Mouse (Mus musculus): ENCODE results near the gene Pdzrn4. TPM values are rescaled to one million over a fixed set of nuclear protein-coding genes. Genes with fewer than 3 reads are reported as not detected.
A peak's percentile ranks its signal among the peaks of the same experiment; 100 is the strongest.

Pdzrn4 gene
- polyA plus RNA-seq, 1 experiment from 2014 or later = 16.9 TPM

DNA sequence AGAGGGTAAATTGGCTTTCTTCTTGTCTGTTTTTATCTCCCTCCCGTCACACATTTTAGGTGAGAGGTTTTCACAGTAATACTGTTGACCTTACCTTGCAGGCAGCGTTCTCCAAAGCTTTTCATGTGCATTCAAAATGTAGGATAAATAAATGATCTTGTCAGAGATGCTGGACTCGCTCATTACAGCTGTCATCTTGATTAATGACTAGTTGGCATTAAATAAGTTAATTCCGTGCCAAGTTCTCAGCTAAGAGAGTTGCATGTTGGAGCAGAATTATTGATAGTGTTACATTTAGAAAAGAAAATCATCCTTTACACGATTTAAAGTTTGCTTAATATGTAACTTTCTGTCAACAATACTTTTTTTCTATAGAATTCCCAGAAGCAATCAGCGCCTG lies 4.9 kb downstream of the Pdzrn4 start:
- 54% methylated on average over 6 of the region's 6 CpGs for WGBS
- H3K4me2 ChIP-seq (ENCODE audit: low read length) = no peak overlapping the region
- H3K27me3 ChIP-seq (replicated peaks; ENCODE audit: control insufficient read depth, insufficient read depth, low read length) = peaks cover 10% of the 10 kb centered on the region
- H3K4me3 ChIP-seq (replicated peaks; ENCODE audit: low read length) = no peak overlapping the region
- H3K9me3 ChIP-seq (ENCODE audit: control insufficient read depth, low read length) = no peaks in the 10 kb centered on the region
- no peak overlapping the region for H3K9ac ChIP-seq (replicated peaks; ENCODE audit: low read depth, low read length)
- no peak for ATAC-seq
- no peaks in the 10 kb centered on the region for H3K36me3 ChIP-seq (ENCODE audit: control insufficient read depth, insufficient read depth)
- H3K27ac ChIP-seq (ENCODE audit: low read length) = no peak overlapping the region
- H3K4me1 ChIP-seq (replicated peaks; ENCODE audit: control insufficient read depth, insufficient read depth, low read length) = peaks cover 19% of the 10 kb centered on the region

DNA sequence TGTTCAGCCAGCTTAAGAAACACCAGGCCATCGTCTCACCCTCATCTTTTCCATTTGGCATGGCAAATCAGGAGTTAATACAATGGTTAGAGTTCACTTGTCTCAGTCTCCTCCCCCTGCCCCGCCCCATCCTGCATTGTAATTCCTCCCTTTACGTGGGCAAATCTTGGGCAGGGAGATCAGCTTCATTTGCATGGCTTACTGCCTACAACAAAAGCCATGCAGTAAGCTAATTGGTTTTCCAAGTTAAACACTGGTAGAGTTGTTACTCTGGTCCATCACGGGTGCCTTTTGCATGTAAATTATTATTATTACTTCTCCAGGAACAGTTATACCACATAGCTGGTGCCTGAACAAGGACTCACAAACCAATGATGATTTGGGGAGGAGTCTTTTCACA lies 18.6 kb downstream of the Pdzrn4 start:
- Histone ChIP-seq H3K4me3 (replicated peaks; ENCODE audit: low read length) (no peak overlapping the region), H3K9me3 (ENCODE audit: control insufficient read depth, low read length) (no peaks in the 10 kb centered on the region), H3K4me1 (replicated peaks; ENCODE audit: control insufficient read depth, insufficient read depth, low read length) (peaks cover 15% of the 10 kb centered on the region), H3K36me3 (ENCODE audit: control insufficient read depth, insufficient read depth) (no peaks in the 10 kb centered on the region), H3K4me2 (ENCODE audit: low read length) (no peak overlapping the region), H3K27me3 (replicated peaks; ENCODE audit: control insufficient read depth, insufficient read depth, low read length) (no peaks in the 10 kb centered on the region), H3K9ac (replicated peaks; ENCODE audit: low read depth, low read length) (no peak overlapping the region), H3K27ac (ENCODE audit: low read length) (no peak overlapping the region)
- 2% methylated on average over 4 of the region's 4 CpGs for WGBS
- ATAC-seq = peak; percentile 64

DNA sequence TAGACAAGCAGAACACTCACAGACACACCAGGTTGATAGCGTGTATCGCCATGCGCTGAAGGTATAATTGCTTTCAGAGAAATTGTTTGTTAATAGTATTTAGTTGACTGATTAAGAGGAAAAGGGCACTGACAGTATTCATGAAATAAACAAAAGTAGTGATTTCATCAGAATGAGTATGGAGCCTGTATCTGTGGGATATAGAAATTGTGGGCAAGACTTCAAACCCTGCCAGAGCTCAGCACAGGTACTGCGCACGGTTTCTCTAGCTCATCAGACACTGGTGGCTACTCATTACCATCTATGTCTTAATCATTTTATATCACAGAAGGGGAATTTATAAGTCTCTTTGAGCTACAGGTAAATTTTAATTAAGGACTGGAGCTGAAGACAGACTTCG lies 19.5 kb downstream of the Pdzrn4 start:
- no peak overlapping the region for H3K27ac ChIP-seq (ENCODE audit: low read length)
- peaks cover 15% of the 10 kb centered on the region for H3K4me1 ChIP-seq (replicated peaks; ENCODE audit: control insufficient read depth, insufficient read depth, low read length)
- H3K36me3 ChIP-seq (ENCODE audit: control insufficient read depth, insufficient read depth) = no peaks in the 10 kb centered on the region
- H3K9me3 ChIP-seq (ENCODE audit: control insufficient read depth, low read length) = no peaks in the 10 kb centered on the region
- WGBS = 51% methylated on average over 6 of the region's 6 CpGs
- H3K27me3 ChIP-seq (replicated peaks; ENCODE audit: control insufficient read depth, insufficient read depth, low read length) = no peaks in the 10 kb centered on the region
- no peak overlapping the region for H3K4me2 ChIP-seq (ENCODE audit: low read length)
- no peak overlapping the region for H3K9ac ChIP-seq (replicated peaks; ENCODE audit: low read depth, low read length)
- no peak overlapping the region for H3K4me3 ChIP-seq (replicated peaks; ENCODE audit: low read length)
- ATAC-seq = no peak

- 17% methylated on average over 7 of the region's 7 CpGs for WGBS
- peak; percentile 61 for ATAC-seq
These were observed 20.0 kb downstream of the Pdzrn4 start for GRCm38 (mm10) chr15:92416658-92417057.

GRCm38 (mm10) chr15:92417120-92417519 lies 20.4 kb downstream of the Pdzrn4 start:
- 23% methylated on average over 3 of the region's 3 CpGs for WGBS
- ATAC-seq = peak; percentile 62
- Histone ChIP-seq H3K27me3 (replicated peaks; ENCODE audit: control insufficient read depth, insufficient read depth, low read length) (no peaks in the 10 kb centered on the region), H3K9me3 (ENCODE audit: control insufficient read depth, low read length) (no peaks in the 10 kb centered on the region), H3K4me3 (replicated peaks; ENCODE audit: low read length) (no peak overlapping the region), H3K4me1 (replicated peaks; ENCODE audit: control insufficient read depth, insufficient read depth, low read length) (peaks cover 15% of the 10 kb centered on the region), H3K4me2 (ENCODE audit: low read length) (no peak overlapping the region), H3K27ac (ENCODE audit: low read length) (no peak overlapping the region), H3K36me3 (ENCODE audit: control insufficient read depth, insufficient read depth) (no peaks in the 10 kb centered on the region), H3K9ac (replicated peaks; ENCODE audit: low read depth, low read length) (no peak overlapping the region)

More at GRCm38 (mm10) chr15:92416658-92417057, 20.0 kb downstream of the Pdzrn4 start:
- H3K4me3 ChIP-seq (replicated peaks; ENCODE audit: low read length) = no peak overlapping the region
- H3K27ac ChIP-seq (ENCODE audit: low read length) = no peak overlapping the region
- no peaks in the 10 kb centered on the region for H3K36me3 ChIP-seq (ENCODE audit: control insufficient read depth, insufficient read depth)
- no peak overlapping the region for H3K4me2 ChIP-seq (ENCODE audit: low read length)
- H3K4me1 ChIP-seq (replicated peaks; ENCODE audit: control insufficient read depth, insufficient read depth, low read length) = peaks cover 15% of the 10 kb centered on the region
- H3K27me3 ChIP-seq (replicated peaks; ENCODE audit: control insufficient read depth, insufficient read depth, low read length) = no peaks in the 10 kb centered on the region
- no peak overlapping the region for H3K9ac ChIP-seq (replicated peaks; ENCODE audit: low read depth, low read length)
- no peaks in the 10 kb centered on the region for H3K9me3 ChIP-seq (ENCODE audit: control insufficient read depth, low read length)

DNA sequence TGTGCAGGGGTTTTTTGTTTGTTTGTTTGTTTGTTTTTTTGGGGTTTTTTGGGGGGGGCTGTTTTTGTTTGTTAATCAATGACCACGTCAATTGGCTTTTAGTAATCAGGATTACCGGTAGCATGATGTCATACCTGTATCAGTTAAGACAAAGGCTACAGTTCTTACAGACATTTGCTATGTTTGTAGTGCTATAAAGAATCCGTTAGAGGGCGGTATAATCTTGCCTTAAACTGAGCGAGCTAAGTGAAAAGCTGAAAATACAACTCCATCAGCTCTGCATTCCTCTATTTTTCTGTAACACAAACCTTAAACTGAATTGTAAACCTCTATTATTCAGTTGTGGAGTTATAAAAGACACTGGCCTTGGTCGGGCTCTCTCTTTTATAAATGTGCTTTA lies 37.9 kb downstream of the Pdzrn4 start:
- ATAC-seq = no peak

DNA sequence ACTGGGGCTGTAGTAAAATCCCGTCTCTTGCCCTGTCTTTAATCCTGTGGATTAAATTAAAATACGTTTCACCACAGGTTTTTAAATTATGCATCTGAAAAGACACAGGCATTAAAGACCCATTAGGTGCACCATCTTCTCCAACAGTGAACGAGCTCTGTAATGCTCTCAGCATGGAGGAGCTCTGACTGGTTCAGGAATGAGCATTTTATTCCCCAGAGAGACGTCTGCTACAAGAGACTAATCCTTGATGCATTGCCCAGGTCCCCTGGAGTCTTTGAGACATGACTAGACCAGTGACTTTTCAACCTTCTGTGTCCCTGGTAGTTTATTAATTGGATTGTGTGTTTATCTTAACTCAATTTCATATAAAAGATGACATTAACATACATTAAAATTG lies 38.6 kb downstream of the Pdzrn4 start:
- Histone ChIP-seq H3K36me3 (ENCODE audit: control insufficient read depth, insufficient read depth) (no peaks in the 10 kb centered on the region), H3K27ac (ENCODE audit: low read length) (no peak overlapping the region), H3K27me3 (replicated peaks; ENCODE audit: control insufficient read depth, insufficient read depth, low read length) (no peaks in the 10 kb centered on the region), H3K4me1 (replicated peaks; ENCODE audit: control insufficient read depth, insufficient read depth, low read length) (no peaks in the 10 kb centered on the region), H3K4me3 (replicated peaks; ENCODE audit: low read length) (no peak overlapping the region), H3K9me3 (ENCODE audit: control insufficient read depth, low read length) (no peaks in the 10 kb centered on the region), H3K4me2 (ENCODE audit: low read length) (no peak overlapping the region), H3K9ac (replicated peaks; ENCODE audit: low read depth, low read length) (no peak overlapping the region)
- no peak for ATAC-seq
- WGBS = 20% methylated on average over 4 of the region's 4 CpGs

More for the DNA sequence above, 37.9 kb downstream of the Pdzrn4 start:
- no peaks in the 10 kb centered on the region for H3K4me1 ChIP-seq (replicated peaks; ENCODE audit: control insufficient read depth, insufficient read depth, low read length)
- no peak overlapping the region for H3K4me3 ChIP-seq (replicated peaks; ENCODE audit: low read length)
- no peak overlapping the region for H3K27ac ChIP-seq (ENCODE audit: low read length)
- H3K4me2 ChIP-seq (ENCODE audit: low read length) = no peak overlapping the region
- no peaks in the 10 kb centered on the region for H3K36me3 ChIP-seq (ENCODE audit: control insufficient read depth, insufficient read depth)
- 5% methylated on average over 6 of the region's 6 CpGs for WGBS
- no peaks in the 10 kb centered on the region for H3K9me3 ChIP-seq (ENCODE audit: control insufficient read depth, low read length)
- no peak overlapping the region for H3K9ac ChIP-seq (replicated peaks; ENCODE audit: low read depth, low read length)
- no peaks in the 10 kb centered on the region for H3K27me3 ChIP-seq (replicated peaks; ENCODE audit: control insufficient read depth, insufficient read depth, low read length)

DNA sequence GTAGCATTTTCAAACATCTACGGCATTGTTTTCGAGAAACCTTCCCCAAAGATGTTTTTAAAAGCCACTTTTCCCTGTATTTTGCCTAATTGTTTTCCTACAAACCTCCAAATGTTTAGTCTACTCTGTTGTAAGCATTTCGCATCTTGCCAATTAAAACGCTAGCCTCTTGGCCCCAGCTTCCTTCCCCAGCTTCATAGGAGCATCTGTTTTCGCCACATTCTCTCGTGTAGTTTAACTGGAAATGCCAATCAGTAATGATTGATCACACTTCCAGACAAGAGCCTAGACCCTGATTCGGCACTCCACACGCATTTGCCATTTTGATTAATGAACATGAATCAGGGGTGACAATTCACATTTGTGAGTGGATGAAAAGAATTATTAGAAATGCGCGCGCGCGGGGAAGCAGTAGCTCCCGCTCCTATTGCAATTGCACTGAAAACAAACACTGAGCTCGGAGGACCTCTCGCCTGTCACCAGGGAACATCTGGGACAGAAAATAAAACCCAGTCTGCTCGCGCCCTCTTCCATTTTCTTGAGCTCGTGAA lies 45.0 kb downstream of the Pdzrn4 start:
- no peak overlapping the region for H3K9ac ChIP-seq (replicated peaks; ENCODE audit: low read depth, low read length)
- no peak overlapping the region for H3K4me3 ChIP-seq (replicated peaks; ENCODE audit: low read length)

GRCm38 (mm10) chr15:92447708-92448147 lies 51.0 kb downstream of the Pdzrn4 start:
- H3K27me3 ChIP-seq (replicated peaks; ENCODE audit: control insufficient read depth, insufficient read depth, low read length) = no peaks in the 10 kb centered on the region
- H3K36me3 ChIP-seq (ENCODE audit: control insufficient read depth, insufficient read depth) = no peaks in the 10 kb centered on the region
- WGBS = 31% methylated on average over 8 of the region's 8 CpGs
- no peak overlapping the region for H3K27ac ChIP-seq (ENCODE audit: low read length)
- ATAC-seq = peak; percentile 69
- H3K4me2 ChIP-seq (ENCODE audit: low read length) = peak overlapping the region; percentile 19; the same call in 1 of the 2 replicates
- H3K4me1 ChIP-seq (replicated peaks; ENCODE audit: control insufficient read depth, insufficient read depth, low read length) = peaks cover 5% of the 10 kb centered on the region
- no peak overlapping the region for H3K4me3 ChIP-seq (replicated peaks; ENCODE audit: low read length)
- H3K9me3 ChIP-seq (ENCODE audit: control insufficient read depth, low read length) = no peaks in the 10 kb centered on the region
- H3K9ac ChIP-seq (replicated peaks; ENCODE audit: low read depth, low read length) = no peak overlapping the region

More for the DNA sequence above, 45.0 kb downstream of the Pdzrn4 start:
- Histone ChIP-seq H3K27me3 (replicated peaks; ENCODE audit: control insufficient read depth, insufficient read depth, low read length) (no peaks in the 10 kb centered on the region), H3K4me1 (replicated peaks; ENCODE audit: control insufficient read depth, insufficient read depth, low read length) (no peaks in the 10 kb centered on the region; the same call in 1 of the 2 replicates), H3K4me2 (ENCODE audit: low read length) (peak overlapping the region; percentile 6; the same call in 1 of the 2 replicates), H3K27ac (ENCODE audit: low read length) (no peak overlapping the region), H3K36me3 (ENCODE audit: control insufficient read depth, insufficient read depth) (no peaks in the 10 kb centered on the region), H3K9me3 (ENCODE audit: control insufficient read depth, low read length) (no peaks in the 10 kb centered on the region)
- whole genome bisulfite sequencing = 43% methylated on average over 19 of the region's 19 CpGs
- ATAC-seq = no peak

- no peak for ATAC-seq
- H3K9me3 ChIP-seq (ENCODE audit: control insufficient read depth, low read length) = no peaks in the 10 kb centered on the region
- H3K27ac ChIP-seq (ENCODE audit: low read length) = no peak overlapping the region
- H3K36me3 ChIP-seq (ENCODE audit: control insufficient read depth, insufficient read depth) = no peaks in the 10 kb centered on the region
- WGBS = 93% methylated on average over 8 of the region's 8 CpGs
- peaks cover 5% of the 10 kb centered on the region for H3K4me1 ChIP-seq (replicated peaks; ENCODE audit: control insufficient read depth, insufficient read depth, low read length)
- no peak overlapping the region for H3K4me2 ChIP-seq (ENCODE audit: low read length)
- no peak overlapping the region for H3K4me3 ChIP-seq (replicated peaks; ENCODE audit: low read length)
- no peak overlapping the region for H3K9ac ChIP-seq (replicated peaks; ENCODE audit: low read depth, low read length)
- H3K27me3 ChIP-seq (replicated peaks; ENCODE audit: control insufficient read depth, insufficient read depth, low read length) = no peaks in the 10 kb centered on the region
These were observed 52.4 kb downstream of the Pdzrn4 start for GRCm38 (mm10) chr15:92449112-92449511.

Data from forebrain, embryonic 16.5 days (tissue).